Mouse (Mus musculus): ENCODE measurements around the gene Bag5.

DNA sequence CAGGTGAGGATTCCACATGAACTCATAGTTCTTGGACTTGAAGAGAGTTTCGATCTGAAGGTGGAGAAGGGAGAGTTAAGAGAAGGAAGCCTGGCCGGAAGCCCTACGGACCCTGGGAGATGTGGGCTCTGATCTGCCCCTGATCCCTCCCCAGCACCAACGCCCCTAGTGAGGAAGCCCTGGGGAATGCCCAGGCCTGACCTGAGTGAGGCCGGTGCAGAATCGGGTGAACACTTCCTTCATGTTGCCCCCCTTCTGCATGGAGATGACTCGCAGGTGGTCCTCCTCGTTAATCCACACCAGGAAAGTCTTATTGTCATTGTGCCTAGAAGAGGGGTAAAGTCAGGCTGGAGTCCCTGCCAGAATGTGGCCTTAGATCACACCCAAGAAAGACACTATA is 43.1 kb downstream of the Bag5 start:
- TF ChIP-seq CTCF (conservative IDR thresholded peaks at IDR 0.05 in 1 of 2, IDR thresholded peaks at IDR 0.05 in 1 of 2; ENCODE audit: low read depth in 2 of 2, low read length in 2 of 2) (no peak), POLR2A (IDR thresholded peaks at IDR 0.05; ENCODE audit: low read depth, low read length) (no peak), ZKSCAN1 (IDR thresholded peaks at IDR 0.05; ENCODE audit: borderline replicate concordance, low read depth, low read length) (no peak), ZNF384 (IDR thresholded peaks at IDR 0.05; ENCODE audit: low read depth, low read length) (no peak), MAZ (IDR thresholded peaks at IDR 0.05; ENCODE audit: low read depth, low read length) (no peak), JUND (conservative IDR thresholded peaks at IDR 0.05; ENCODE audit: low read depth, low read length) (no peak), ZC3H11A (IDR thresholded peaks at IDR 0.05; ENCODE audit: low read depth, low read length) (no peak), TCF12 (IDR thresholded peaks at IDR 0.05; ENCODE audit: low read depth, low read length) (no peak), POLR2AphosphoS2 (IDR thresholded peaks at IDR 0.05; ENCODE audit: low read depth, low read length) (no peak), ELF1 (IDR thresholded peaks at IDR 0.05; ENCODE audit: low read depth, low read length) (no peak), CHD2 (IDR thresholded peaks at IDR 0.05; ENCODE audit: low read length) (no peak), USF1 (IDR thresholded peaks at IDR 0.05; ENCODE audit: low read depth, low read length) (no peak), MYC (IDR thresholded peaks at IDR 0.05; ENCODE audit: low read depth, low read length) (no peak), IRF4 (IDR thresholded peaks at IDR 0.05; ENCODE audit: low read depth, low read length) (no peak)

All from CH12.LX (cell line).